Mouse (Mus musculus): ENCODE data around the gene Slc25a1. TPM values are rescaled to one million over a fixed set of nuclear protein-coding genes. Genes with fewer than 3 reads are reported as not detected.

Slc25a1 gene
- 26.2 to 31.2 TPM (median 28.5 TPM) in 4 replicates for total RNA-seq (2023)

GRCm38 (mm10) chr16:17928087-17928580 lies at the start of gene Slc25a1:
Gene Slc25a1, minus strand, starts transcription at chr16:17928219.

GRCm38 (mm10) chr16:17914307-17915249 lies 13.4 kb downstream of the Slc25a1 start, which contains the start of gene Gsc2:
Gene Gsc2, minus strand, starts transcription at chr16:17915059.

GRCm38 (mm10) chr16:17911052-17911595 lies 16.9 kb downstream of the Slc25a1 start, which contains the start of gene Ess2:
Gene Ess2, minus strand, starts transcription at chr16:17911348.

GRCm38 (mm10) chr16:17898462-17898861 lies 29.6 kb downstream of the Slc25a1 start, which contains the start of the genes Dgcr2 and Tssk2:
Gene Dgcr2, minus strand, starts transcription at chr16:17898562.
Gene Tssk2, plus strand, starts transcription at chr16:17898637.

GRCm38 (mm10) chr16:17893923-17894322 lies 34.1 kb downstream of the Slc25a1 start, which contains the start of gene Tssk1:
Gene Tssk1, plus strand, starts transcription at chr16:17894223.

GRCm38 (mm10) chr16:17891567-17891959 lies 36.5 kb downstream of the Slc25a1 start, which contains the start of gene Gm20518:
Gene Gm20518, minus strand, starts transcription at chr16:17891671.

Other genes starting within 250 kb of the Slc25a1 start
- gene Med15, start 195.3 kb downstream of the Slc25a1 start, total RNA-seq (2023): 129 to 145 TPM (median 134 TPM) in 4 replicates
- 10.8 to 21.1 TPM (median 15.3 TPM) in 4 replicates for gene Klhl22, start 168.6 kb downstream of the Slc25a1 start, total RNA-seq (2023)
- gene Scarf2, start 130.9 kb downstream of the Slc25a1 start, total RNA-seq (2023): 0.20 TPM in 1 of 4 replicates, not detected in the others
- not detected in 4 replicates for gene B830017H08Rik, start 95.1 kb downstream of the Slc25a1 start, total RNA-seq (2023)
- 9.8 to 15.2 TPM (median 12.4 TPM) in 4 replicates for gene Car15, start 89.9 kb downstream of the Slc25a1 start, total RNA-seq (2023)
- 2.4 to 4.3 TPM (median 3.3 TPM) in 4 replicates for gene Gm20518, start 36.5 kb downstream of the Slc25a1 start, total RNA-seq (2023)
- gene Tssk1, start 34.0 kb downstream of the Slc25a1 start, total RNA-seq (2023): not detected in 4 replicates
- gene Dgcr2, start 29.7 kb downstream of the Slc25a1 start, total RNA-seq (2023): 56.8 to 69.7 TPM (median 66.1 TPM) in 4 replicates
- not detected in 4 replicates for gene Tssk2, start 29.6 kb downstream of the Slc25a1 start, total RNA-seq (2023)
- 58.2 to 66.8 TPM (median 59.7 TPM) in 4 replicates for gene Ess2, start 16.9 kb downstream of the Slc25a1 start, total RNA-seq (2023)
- gene Gsc2, start 13.2 kb downstream of the Slc25a1 start, total RNA-seq (2023): not detected in 4 replicates
- not detected in 4 replicates for gene Vpreb2, start 52.2 kb upstream of the Slc25a1 start, total RNA-seq (2023)
- gene Dgcr6, start 124.6 kb upstream of the Slc25a1 start, total RNA-seq (2023): 19.8 to 24.5 TPM (median 22.1 TPM) in 4 replicates
- gene Prodh, start 162.0 kb upstream of the Slc25a1 start, total RNA-seq (2023): 8.8 to 15.6 TPM (median 12.1 TPM) in 4 replicates
- not detected in 4 replicates for gene Rtn4r, start 199.4 kb upstream of the Slc25a1 start, total RNA-seq (2023)